Mouse (Mus musculus): ENCODE measurements around the gene Bpifc. TPM values are rescaled to one million over a fixed set of nuclear protein-coding genes. Genes with fewer than 3 reads are reported as not detected.

Gene Bpifc
- 1 to 10 TPM in 1 of 2 experiments, not detected in 1; 1.0 TPM for polyA plus RNA-seq (2017; shearing (Covaris generic))

GRCm38 (mm10) chr10:86011781-86012180, at the start of gene Bpifc:
Bpifc (minus strand) TSS chr10:86011895.

GRCm38 (mm10) chr10:86021749-86022473, 10.2 kb upstream of the Bpifc start, which contains the start of gene Fbxo7:
Fbxo7 (plus strand) TSS chr10:86021972.

GRCm38 (mm10) chr10:85957464-85957950, 54.2 kb downstream of the Bpifc start, which contains the start of gene Rtcb:
Rtcb (minus strand) TSS chr10:85957823.

GRCm38 (mm10) chr10:85927676-85928445, 83.8 kb downstream of the Bpifc start, which contains the start of gene Ascl4:
Ascl4 (plus strand) TSS chr10:85927681.

GRCm38 (mm10) chr10:85916498-85917309, 95.0 kb downstream of the Bpifc start, which contains the start of gene Prdm4:
Prdm4 (minus strand) TSS chr10:85917142.

Other genes with a start within 250 kb of the Bpifc start
- 10 to 100 TPM; 47.4 to 59.1 TPM for gene Pwp1, start 182.4 kb downstream of the Bpifc start, polyA plus RNA-seq (2017; shearing (Covaris generic))
- gene Prdm4, start 94.8 kb downstream of the Bpifc start, polyA plus RNA-seq (2017; shearing (Covaris generic)), result 10 to 100 TPM; 26.5 to 29.9 TPM
- not detected for gene Ascl4, start 84.2 kb downstream of the Bpifc start, polyA plus RNA-seq (2017; shearing (Covaris generic))
- 100 to 1,000 TPM; 126 to 130 TPM for gene Rtcb, start 54.1 kb downstream of the Bpifc start, polyA plus RNA-seq (2017; shearing (Covaris generic))
- gene Fbxo7, start 10.1 kb upstream of the Bpifc start, polyA plus RNA-seq (2017; shearing (Covaris generic)), result 10 to 100 TPM; 66.0 to 66.5 TPM

Data from inflammation-experienced regulatory T-cells (primary cell).